Comparison of ENCODE assay signal across 16 mouse cellular contexts in genomic region chr9:75960587-75961349, GRCm38 (mm10). TPM values are rescaled to one million over a fixed set of nuclear protein-coding genes. Genes with fewer than 3 reads are reported as not detected.
DNase-seq lines count a peak whose midpoint lies in the region; ATAC-seq and TF ChIP-seq lines count a peak whose summit lies in the region.
"Had no signal": no experiment of that assay in that cellular context is flagged by ENCODE, and none has a peak within 500 bp of the region (broad histone marks: within the 10 kb centered on the region; RNA-seq: fewer than 3 reads in every experiment).

No protein-coding gene starts in this region.

- no peak overlapping the region for H3K4me2 ChIP-seq in lung, embryonic 14.5 days
- no peak overlapping the region for H3K4me2 ChIP-seq in limb, embryonic 12.5 days
- H3K4me2 ChIP-seq in hindbrain, embryonic 12.5 days (replicated peaks) = no peak overlapping the region
- H3K4me2 ChIP-seq: hindbrain, embryonic 13.5 days; liver, embryonic 15.5 days; midbrain, embryonic 15.5 days had no signal

- H3K27ac ChIP-seq in lung, embryonic 14.5 days (ENCODE audit: low read depth) = peak overlapping the region; percentile 42; the same call in 1 of the 2 replicates
- peak overlapping the region; percentile 60; the same call in 1 of the 2 replicates for H3K27ac ChIP-seq in limb, embryonic 12.5 days
- no peak overlapping the region for H3K27ac ChIP-seq in hindbrain, embryonic 12.5 days
- H3K27ac ChIP-seq: hindbrain, embryonic 13.5 days; liver, embryonic 15.5 days; midbrain, embryonic 15.5 days; stomach, postnatal 0 days had no signal

- H3K4me3 ChIP-seq in lung, embryonic 14.5 days (ENCODE audit: low read depth, low read length) = no peak overlapping the region
- no peak overlapping the region for H3K4me3 ChIP-seq in limb, embryonic 12.5 days (replicated peaks)
- no peak overlapping the region for H3K4me3 ChIP-seq in hindbrain, embryonic 12.5 days
- H3K4me3 ChIP-seq: hindbrain, embryonic 13.5 days; liver, embryonic 15.5 days; midbrain, embryonic 15.5 days had no signal

- 39% methylated on average over 8 of the region's 8 CpGs for WGBS in lung, embryonic 14.5 days
- 30% methylated on average over 8 of the region's 8 CpGs for WGBS in limb, embryonic 12.5 days
- 79% methylated on average over 8 of the region's 8 CpGs for WGBS in hindbrain, embryonic 12.5 days

- no peaks in the 10 kb centered on the region for H3K36me3 ChIP-seq in lung, embryonic 14.5 days (ENCODE audit: insufficient read depth)
- H3K36me3 ChIP-seq in limb, embryonic 12.5 days = no peaks in the 10 kb centered on the region
- no peaks in the 10 kb centered on the region for H3K36me3 ChIP-seq in hindbrain, embryonic 12.5 days
- H3K36me3 ChIP-seq: hindbrain, embryonic 13.5 days; liver, embryonic 15.5 days; midbrain, embryonic 15.5 days had no signal

- no peak for ATAC-seq in lung, embryonic 14.5 days (ENCODE audit: insufficient read depth)
- no peak for ATAC-seq in limb, embryonic 12.5 days (ENCODE audit: insufficient number of reproducible peaks, insufficient read depth, low FRiP score, low TSS enrichment, low read depth)
- ATAC-seq in hindbrain, embryonic 12.5 days (ENCODE audit: low FRiP score) = no peak
- ATAC-seq: midbrain, embryonic 15.5 days had no signal

- no peaks in the 10 kb centered on the region for H3K9me3 ChIP-seq in lung, embryonic 14.5 days (ENCODE audit: low read depth, low read length)
- H3K9me3 ChIP-seq in limb, embryonic 12.5 days = no peaks in the 10 kb centered on the region
- no peaks in the 10 kb centered on the region for H3K9me3 ChIP-seq in hindbrain, embryonic 12.5 days (replicated peaks)
- H3K9me3 ChIP-seq: hindbrain, embryonic 13.5 days; liver, embryonic 15.5 days; midbrain, embryonic 15.5 days had no signal

- no peak for TF ChIP-seq CTCF in lung, embryonic 14.5 days (IDR thresholded peaks at IDR 0.05; ENCODE audit: low read depth)

- no peak overlapping the region for H3K9ac ChIP-seq in lung, embryonic 14.5 days
- no peak overlapping the region for H3K9ac ChIP-seq in limb, embryonic 12.5 days (replicated peaks)
- no peak overlapping the region for H3K9ac ChIP-seq in hindbrain, embryonic 12.5 days
- H3K9ac ChIP-seq: hindbrain, embryonic 13.5 days; liver, embryonic 15.5 days; midbrain, embryonic 15.5 days had no signal

- 0 out of 2 replicates have a peak, but pooled peaks cover 5% of the 10 kb centered on the region for H3K4me1 ChIP-seq in lung, embryonic 14.5 days (ENCODE audit: insufficient read depth)
- H3K4me1 ChIP-seq in limb, embryonic 12.5 days (replicated peaks) = peaks cover 19% of the 10 kb centered on the region
- no peaks in the 10 kb centered on the region for H3K4me1 ChIP-seq in hindbrain, embryonic 12.5 days
- H3K4me1 ChIP-seq: hindbrain, embryonic 13.5 days had no signal

- peak; percentile 33 for DNase-seq in embryo, embryonic 10.5 days (ENCODE audit: low spot score)
- DNase-seq in embryo, embryonic 10 days (ENCODE audit: low spot score) = no peak
- DNase-seq in lung, embryonic 14.5 days = peak; percentile 70
- DNase-seq in lung, postnatal 10 days = no peak
- DNase-seq in fibroblast of lung, adult 2 months (ENCODE audit: low read depth) = peak; percentile 33
- DNase-seq in cerebellum, adult 18-20 months = no peak
- DNase-seq: adrenal gland, adult 2 months; cerebellum, adult 9-10 months; kidney, adult 18-20 months; thymus, postnatal 36 days had no signal

- H3K27me3 ChIP-seq in lung, embryonic 14.5 days (ENCODE audit: insufficient read depth, low read length) = no peaks in the 10 kb centered on the region
- H3K27me3 ChIP-seq in limb, embryonic 12.5 days = no peaks in the 10 kb centered on the region
- no peaks in the 10 kb centered on the region for H3K27me3 ChIP-seq in hindbrain, embryonic 12.5 days
- H3K27me3 ChIP-seq: hindbrain, embryonic 13.5 days; liver, embryonic 15.5 days; midbrain, embryonic 15.5 days had no signal

RNA-seq across cellular contexts. Expression of gene Hmgcll1, which starts 53.9 kb away (rescaled TPM):
- 9.3 and 9.5 TPM in 2 replicates for polyA plus RNA-seq in lung, embryonic 14.5 days (2014; fragmentation: Nextera tagmentation; extraction: Ambion mirVana)
- 5.3 and 6.7 TPM in 2 replicates for polyA plus RNA-seq in limb, embryonic 12.5 days (2016; fragmentation: Nextera tagmentation; extraction: Ambion mirVana)
- polyA plus RNA-seq in hindbrain, embryonic 12.5 days (2016; fragmentation: Nextera tagmentation; extraction: Ambion mirVana) = 17.2 and 18.3 TPM in 2 replicates

Comparison
In these comparisons a context has a peak if more than half of its experiments do, and no peak if none do; other contexts are left out.
1. DNase-seq: peak in embryo, embryonic 10.5 days (single experiment), lung, embryonic 14.5 days (single experiment) and fibroblast of lung, adult 2 months (single experiment); none in embryo, embryonic 10 days (single experiment), lung, postnatal 10 days (single experiment) and cerebellum, adult 18-20 months (0 of 2).